Mouse (Mus musculus) limb, embryonic 12.5 days (tissue): ENCODE data around the gene Prkacb. TPM values are rescaled to one million over a fixed set of nuclear protein-coding genes. Genes with fewer than 3 reads are reported as not detected.
A peak's percentile ranks its signal among the peaks of the same experiment; 100 is the strongest.
"Not testable (repeated sequence)": the region's sequence is repeated elsewhere in the genome, so short reads cannot be mapped to it uniquely, and the experiment has no call there.

Experiments used
- ATAC-seq: fragments of 200-750 bp; cut with Nextera tagmentation; 2 replicates; pipeline ENCODE4 v1.8.0; 2017; ENCODE audit warnings: low read depth, moderate TSS enrichment; ENCODE audit not compliant: insufficient number of reproducible peaks, insufficient read depth, low FRiP score, low TSS enrichment
- H3K27ac ChIP-seq: fragments of 300-500 bp; sonication (generic); 2 replicates; pipeline ENCODE4 v1.5.1; 2016; ENCODE audit warnings: mild to moderate bottlenecking, moderate library complexity
- H3K27me3 ChIP-seq: fragments of 300-500 bp; sonication (generic); 2 replicates; pipeline ENCODE4 v1.6.1; 2016; ENCODE audit warnings: mild to moderate bottlenecking, moderate library complexity
- H3K36me3 ChIP-seq: fragments of 300-500 bp; sonication (generic); 2 replicates; pipeline ENCODE4 v1.6.1; 2016; ENCODE audit warnings: mild to moderate bottlenecking, moderate library complexity
- H3K4me1 ChIP-seq: fragments of 300-500 bp; sonication (generic); replicated peaks from 2 replicates; pipeline ENCODE4 v1.6.1; 2016
- H3K4me2 ChIP-seq: fragments of 300-500 bp; sonication (generic); 2 replicates; pipeline ENCODE4 v1.6.1; 2016; ENCODE audit warnings: mild to moderate bottlenecking, moderate library complexity
- H3K4me3 ChIP-seq: fragments of 300-500 bp; sonication (generic); replicated peaks from 2 replicates; pipeline ENCODE4 v1.5.1; 2016; ENCODE audit warnings: mild to moderate bottlenecking
- H3K9ac ChIP-seq: fragments of 300-500 bp; sonication (generic); replicated peaks from 2 replicates; pipeline ENCODE4 v1.6.1; 2016; ENCODE audit warnings: mild to moderate bottlenecking, moderate library complexity
- H3K9me3 ChIP-seq: fragments of 300-500 bp; sonication (generic); 2 replicates; pipeline ENCODE4 v1.6.1; 2016; ENCODE audit warnings: mild to moderate bottlenecking, moderate library complexity
- WGBS: fragments of 180-500 bp; shearing (Covaris S2); methylation state at CpG from one replicate; pipeline ENCODE4 v1.1.7; 2016; 5-methylcytosine and 5-hydroxymethylcytosine counted together
- polyA plus RNA-seq: library from polyadenylated mRNA; unstranded; fragments of >200 nt; fragmentation: Nextera tagmentation; extraction: Ambion mirVana; gene quantifications from 2 replicates; pipeline ENCODE4 v1.2.1, GENCODE M21; 2016

Gene Prkacb
- polyA plus RNA-seq, 1 experiment from 2014 or later, result 87.7 TPM

DNA sequence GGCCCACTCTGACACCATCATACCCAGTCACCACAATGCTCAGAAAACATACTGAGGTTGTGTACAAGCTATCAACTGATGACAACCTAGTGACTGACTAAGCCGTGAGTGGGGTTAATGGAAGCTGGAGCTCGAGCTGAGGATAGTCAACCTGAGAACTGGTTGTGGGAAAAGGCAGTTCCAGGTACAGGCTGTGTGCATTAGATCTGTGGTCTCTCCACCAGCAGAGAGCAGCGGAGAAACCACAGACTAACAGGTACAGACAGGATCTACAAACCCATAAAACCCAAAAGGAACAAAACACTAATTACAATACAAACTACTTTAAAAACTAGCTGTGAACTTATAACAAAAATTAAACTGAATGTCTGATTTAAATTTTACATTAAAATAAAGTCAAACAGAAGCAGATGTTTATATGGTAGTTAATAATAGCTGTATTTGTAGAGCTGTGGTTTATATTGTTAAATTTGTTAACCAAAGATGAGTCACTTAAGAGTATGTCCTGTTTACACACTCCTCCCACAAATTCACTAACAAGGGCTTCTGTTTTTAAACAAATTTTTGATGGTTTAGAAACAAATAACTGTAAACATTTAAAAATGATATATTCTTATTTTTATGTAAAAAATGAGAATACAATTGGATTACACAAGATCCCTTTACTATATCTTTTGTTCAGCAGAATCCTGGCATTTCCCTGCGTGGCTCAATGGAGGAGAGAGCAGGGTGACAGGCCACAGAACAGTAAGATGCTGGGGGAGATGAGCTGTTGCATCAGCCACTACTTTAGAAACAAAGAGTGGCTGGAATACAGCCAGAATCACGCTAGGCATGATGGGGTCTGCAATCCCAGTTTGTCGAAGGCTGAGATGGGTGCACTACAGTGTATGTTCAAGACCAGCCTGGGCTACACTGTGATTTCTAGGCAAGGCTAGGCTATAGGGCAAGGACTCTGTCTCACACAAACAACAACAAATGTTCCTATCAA, 54.5 kb downstream of the Prkacb start:
- WGBS, result 86% methylated on average over 6 of the region's 6 CpGs
- H3K27me3 ChIP-seq, result no peaks in the 10 kb centered on the region
- H3K4me1 ChIP-seq, result no peaks in the 10 kb centered on the region
- no peak overlapping the region for H3K9ac ChIP-seq
- H3K27ac ChIP-seq, result no peak overlapping the region
- no peak for ATAC-seq
- peaks cover 19% of the 10 kb centered on the region for H3K36me3 ChIP-seq
- no peak overlapping the region for H3K4me2 ChIP-seq
- H3K4me3 ChIP-seq, result no peak overlapping the region
- no peaks in the 10 kb centered on the region for H3K9me3 ChIP-seq

DNA sequence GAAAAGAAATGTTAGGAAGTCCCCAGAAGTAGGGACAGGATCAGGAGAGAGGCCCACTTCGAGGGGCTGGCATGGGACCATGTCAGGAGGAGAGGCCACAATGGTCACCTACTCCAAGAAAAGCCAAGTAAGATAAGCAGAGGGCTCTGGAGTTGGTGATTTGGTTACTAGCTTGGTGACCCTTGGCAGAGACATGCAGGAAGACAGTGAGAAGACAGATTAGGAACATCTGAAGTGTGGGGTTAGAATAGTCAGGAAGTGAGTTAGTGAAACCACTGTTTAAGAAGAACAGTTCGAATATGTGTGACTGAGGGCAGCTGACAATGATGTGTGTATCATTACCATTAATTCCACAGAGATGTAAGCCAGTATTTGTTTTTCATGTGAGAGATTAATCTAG, 58.5 kb downstream of the Prkacb start:
- Histone ChIP-seq H3K36me3 (peaks cover 49% of the 10 kb centered on the region), H3K4me3 (no peak overlapping the region), H3K27me3 (no peaks in the 10 kb centered on the region), H3K4me1 (no peaks in the 10 kb centered on the region), H3K9ac (no peak overlapping the region), H3K27ac (no peak overlapping the region), H3K4me2 (no peak overlapping the region), H3K9me3 (no peaks in the 10 kb centered on the region)
- ATAC-seq, result no peak
- WGBS, result 78% methylated on average over 2 of the region's 2 CpGs

DNA sequence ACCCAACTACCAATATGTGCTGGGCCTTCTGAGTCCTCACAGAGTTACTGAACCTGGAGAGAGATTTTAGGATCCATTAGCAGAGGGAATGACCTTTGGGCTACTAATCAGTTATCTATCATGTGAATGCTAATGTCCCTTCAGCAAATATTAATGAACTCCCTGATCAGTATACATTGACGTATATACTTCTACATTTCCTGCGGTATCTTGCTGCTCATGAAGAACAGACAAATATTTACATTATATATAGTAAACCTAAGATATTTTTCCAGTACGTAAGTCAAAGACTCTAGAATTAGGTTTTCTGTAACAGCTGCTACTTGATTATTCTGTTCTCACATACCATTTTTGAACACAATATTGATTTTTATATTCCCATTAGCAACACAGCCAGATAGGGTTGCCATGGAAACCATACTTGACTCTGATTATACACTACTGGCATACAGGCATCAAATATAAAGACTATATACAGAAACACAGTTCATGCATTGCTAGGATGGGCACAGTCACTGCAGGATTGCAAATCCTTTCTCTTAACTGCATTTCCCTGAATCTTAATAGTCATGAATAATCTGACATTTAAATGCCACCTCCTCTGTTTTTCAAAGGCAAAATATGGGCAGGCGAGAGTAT, 71.1 kb downstream of the Prkacb start:
- Histone ChIP-seq H3K4me1 (no peaks in the 10 kb centered on the region), H3K9me3 (no peaks in the 10 kb centered on the region), H3K4me2 (no peak overlapping the region), H3K27ac (no peak overlapping the region), H3K36me3 (peaks cover 79% of the 10 kb centered on the region), H3K4me3 (no peak overlapping the region), H3K9ac (no peak overlapping the region), H3K27me3 (no peaks in the 10 kb centered on the region)
- no peak for ATAC-seq
- 95% methylated on average over 4 of the region's 4 CpGs for WGBS

DNA sequence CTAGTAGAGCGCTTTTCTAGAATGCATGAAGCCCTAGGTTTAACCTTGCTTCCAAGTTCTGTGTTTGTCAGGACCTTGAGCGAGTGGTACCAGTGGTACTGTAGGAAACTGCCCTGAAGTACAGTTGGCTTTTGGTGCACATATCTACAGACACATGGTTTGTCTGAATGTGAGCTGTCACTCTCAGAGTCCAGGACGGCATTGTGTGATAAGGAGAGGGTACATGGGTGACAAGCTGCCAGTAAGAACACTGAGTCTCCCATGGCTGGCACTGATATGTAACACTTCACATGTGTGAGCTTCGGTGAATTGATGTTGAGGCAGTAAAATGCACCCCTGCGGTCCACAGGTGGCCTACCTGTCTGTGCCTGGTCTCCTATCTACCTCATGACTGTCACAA, 71.6 kb downstream of the Prkacb start:
- Histone ChIP-seq H3K4me3 (no peak overlapping the region), H3K9ac (no peak overlapping the region), H3K9me3 (no peaks in the 10 kb centered on the region), H3K27me3 (no peaks in the 10 kb centered on the region), H3K36me3 (peaks cover 78% of the 10 kb centered on the region), H3K4me1 (0 out of 2 replicates have a peak, but pooled peaks cover under 1% of the 10 kb centered on the region), H3K27ac (no peak overlapping the region), H3K4me2 (no peak overlapping the region)
- ATAC-seq, result no peak
- 91% methylated on average over 5 of the region's 5 CpGs for WGBS

DNA sequence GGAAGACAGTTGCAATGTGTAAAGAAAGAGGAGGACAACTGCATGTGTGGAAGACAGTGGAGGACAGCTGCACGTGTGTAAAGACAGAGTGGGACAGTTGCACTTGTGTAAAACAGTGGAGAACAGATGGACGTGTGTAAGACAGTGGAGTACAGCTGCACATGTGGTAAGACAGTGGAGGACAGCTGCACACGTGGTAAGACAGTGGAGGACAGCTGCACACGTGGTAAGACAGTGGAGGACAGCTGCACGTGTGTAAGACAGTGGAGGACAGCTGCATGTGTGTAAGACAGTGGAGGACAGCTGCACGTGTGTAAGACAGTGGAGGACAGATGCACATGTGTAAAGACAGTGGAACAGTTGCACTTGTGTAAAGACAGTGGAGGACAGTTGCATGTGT, 76.6 kb downstream of the Prkacb start:
- ATAC-seq, H3K4me1 ChIP-seq, H3K9me3 ChIP-seq, H3K27me3 ChIP-seq, H3K27ac ChIP-seq, H3K4me2 ChIP-seq, H3K9ac ChIP-seq, H3K4me3 ChIP-seq: not testable (repeated sequence)
- WGBS, result 88% methylated on average over 6 of the region's 6 CpGs
- peaks cover 69% of the 10 kb centered on the region for H3K36me3 ChIP-seq

DNA sequence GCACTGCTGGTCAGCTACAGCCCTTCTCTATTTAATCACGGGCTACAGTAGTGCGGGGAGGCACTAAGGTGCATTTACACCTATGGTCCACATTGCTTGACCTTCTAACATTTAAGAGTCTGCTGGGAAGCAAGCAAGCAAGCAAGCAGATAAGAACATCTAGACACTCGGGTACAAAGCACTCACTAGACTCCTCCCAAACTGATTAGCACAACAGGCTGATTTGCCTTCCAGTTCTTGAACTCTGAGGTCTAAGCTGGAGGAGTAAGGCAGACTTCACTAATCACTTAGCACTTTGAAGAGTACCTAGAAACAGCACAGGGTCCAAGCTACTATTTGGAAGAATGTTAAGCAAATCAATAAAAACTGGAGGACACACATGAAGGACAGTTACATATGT, 77.1 kb downstream of the Prkacb start:
- Histone ChIP-seq H3K9me3 (no peaks in the 10 kb centered on the region), H3K4me1 (peaks cover 8% of the 10 kb centered on the region; the same call in 1 of the 2 replicates), H3K4me2 (no peak overlapping the region), H3K9ac (no peak overlapping the region), H3K4me3 (no peak overlapping the region), H3K27ac (no peak overlapping the region), H3K27me3 (no peaks in the 10 kb centered on the region), H3K36me3 (peaks cover 68% of the 10 kb centered on the region)
- 74% methylated on average over 3 of the region's 3 CpGs for WGBS
- no peak for ATAC-seq

DNA sequence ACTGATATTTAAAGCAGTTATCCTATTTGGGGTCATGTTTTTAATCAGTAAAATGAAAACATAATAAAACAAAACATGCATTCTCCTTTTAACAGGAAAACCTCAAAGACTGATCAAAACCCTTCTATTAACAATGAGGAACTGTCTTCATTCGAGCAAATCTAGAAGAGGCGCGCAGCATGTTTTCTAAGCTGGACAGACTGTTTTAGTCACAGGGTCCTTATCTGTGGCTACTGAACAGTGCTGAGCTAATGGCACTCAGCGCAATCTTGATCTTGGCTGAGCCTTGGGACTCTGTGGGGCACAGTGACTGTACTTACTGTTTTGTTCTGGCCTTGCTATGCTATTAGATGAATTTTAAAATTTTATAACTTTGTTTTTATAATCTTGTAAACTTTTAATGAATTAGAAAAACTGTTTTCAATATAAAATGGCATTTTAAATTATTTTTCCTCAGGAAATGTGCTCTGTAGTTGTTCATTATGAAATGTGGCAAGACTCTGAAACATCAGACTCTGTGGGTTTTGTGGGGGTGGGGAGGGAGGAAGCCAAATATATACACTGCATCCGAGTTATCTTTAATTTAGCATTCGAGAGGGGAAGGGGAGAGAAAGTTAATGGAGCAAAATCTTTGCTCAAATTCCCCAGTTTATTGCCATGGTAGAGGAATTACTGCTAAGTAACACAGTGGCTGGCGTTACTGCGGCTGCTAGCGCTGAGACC, 77.7 kb downstream of the Prkacb start:
- ATAC-seq, result peak; percentile 78; the same call in 1 of the 2 replicates
- H3K9ac ChIP-seq, result no peak overlapping the region
- WGBS, result 70% methylated on average over 9 of the region's 9 CpGs
- H3K4me2 ChIP-seq, result no peak overlapping the region
- H3K36me3 ChIP-seq, result peaks cover 68% of the 10 kb centered on the region
- no peaks in the 10 kb centered on the region for H3K27me3 ChIP-seq
- no peak overlapping the region for H3K27ac ChIP-seq
- H3K4me3 ChIP-seq, result no peak overlapping the region
- no peaks in the 10 kb centered on the region for H3K9me3 ChIP-seq
- peaks cover 8% of the 10 kb centered on the region; the same call in 1 of the 2 replicates for H3K4me1 ChIP-seq

DNA sequence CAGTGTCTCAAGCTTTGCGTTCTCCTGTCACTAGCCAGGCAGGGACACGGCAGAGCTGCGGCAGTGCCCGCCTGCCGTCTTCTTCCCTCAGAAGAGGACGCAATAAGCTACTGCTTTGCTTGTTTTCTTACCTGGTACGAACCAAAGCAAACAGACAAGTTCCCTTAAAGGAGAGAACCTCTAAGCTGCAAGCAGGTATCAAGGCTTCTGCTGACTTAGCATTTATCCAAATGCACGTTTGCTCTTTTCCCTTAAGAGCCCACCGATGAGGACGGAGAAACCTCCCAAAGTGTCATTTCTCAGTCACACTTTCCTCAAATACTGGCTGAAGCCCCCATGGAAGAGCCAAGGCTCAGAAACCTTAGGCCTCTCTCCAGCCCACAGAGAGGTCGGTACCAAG, 81.3 kb downstream of the Prkacb start:
- Histone ChIP-seq H3K9me3 (peaks cover 1% of the 10 kb centered on the region; the same call in 1 of the 2 replicates), H3K27me3 (no peaks in the 10 kb centered on the region), H3K4me2 (no peak overlapping the region), H3K4me3 (no peak overlapping the region), H3K9ac (no peak overlapping the region), H3K4me1 (peaks cover 8% of the 10 kb centered on the region; the same call in 1 of the 2 replicates), H3K36me3 (peaks cover 71% of the 10 kb centered on the region), H3K27ac (no peak overlapping the region)
- 92% methylated on average over 11 of the region's 11 CpGs for WGBS
- no peak for ATAC-seq

DNA sequence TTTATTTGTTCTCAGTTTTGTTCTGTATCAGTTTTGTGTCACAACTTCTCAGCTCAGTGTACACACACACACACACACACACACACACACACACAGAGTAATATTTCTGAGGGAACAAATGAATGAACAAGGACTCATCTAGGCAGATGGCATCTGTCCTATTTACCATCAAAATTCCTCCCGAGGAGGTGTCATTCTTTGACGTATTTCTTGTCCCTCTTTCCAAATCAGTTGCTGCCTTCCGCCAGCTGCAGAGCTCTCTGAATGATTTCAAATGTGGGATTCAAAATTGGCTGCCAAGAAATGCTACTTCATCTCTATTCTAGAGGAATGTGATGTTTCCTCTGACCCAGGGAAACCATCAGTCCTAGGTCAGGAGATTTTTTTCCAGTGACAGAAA, 89.8 kb downstream of the Prkacb start:
- H3K27me3 ChIP-seq, result no peaks in the 10 kb centered on the region
- 82% methylated on average over 3 of the region's 3 CpGs for WGBS
- H3K27ac ChIP-seq, result no peak overlapping the region

DNA sequence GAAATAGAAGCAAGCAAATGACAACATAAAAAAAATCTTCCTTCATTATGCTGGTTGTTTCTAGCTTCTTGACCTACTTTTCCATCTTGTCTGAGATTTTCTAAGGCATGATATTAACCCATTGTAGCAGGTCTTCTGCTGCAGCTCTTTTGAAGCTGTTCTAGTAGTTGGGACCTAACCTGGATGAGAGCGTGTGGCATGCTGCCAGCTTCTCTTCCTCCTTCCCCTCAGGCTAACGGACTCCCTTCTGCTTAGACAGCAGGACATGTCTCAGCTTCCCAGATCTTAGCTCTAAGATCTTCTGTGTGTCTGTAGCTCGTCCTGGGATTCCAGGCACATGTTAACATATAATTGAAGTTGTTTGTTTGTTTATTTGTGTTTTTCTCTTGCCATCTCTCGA, 93.1 kb downstream of the Prkacb start:
- no peak for ATAC-seq
- Histone ChIP-seq H3K36me3 (0 out of 2 replicates have a peak, but pooled peaks cover 4% of the 10 kb centered on the region), H3K9me3 (no peaks in the 10 kb centered on the region), H3K27ac (no peak overlapping the region), H3K4me1 (no peaks in the 10 kb centered on the region), H3K4me3 (no peak overlapping the region), H3K4me2 (no peak overlapping the region), H3K9ac (no peak overlapping the region), H3K27me3 (no peaks in the 10 kb centered on the region)
- 76% methylated on average over 4 of the region's 4 CpGs for WGBS

More for the DNA sequence above, 89.8 kb downstream of the Prkacb start:
- Histone ChIP-seq H3K4me1 (no peaks in the 10 kb centered on the region), H3K9me3 (peaks cover 8% of the 10 kb centered on the region; the same call in 1 of the 2 replicates), H3K36me3 (peaks cover 31% of the 10 kb centered on the region), H3K9ac (no peak overlapping the region), H3K4me3 (no peak overlapping the region), H3K4me2 (no peak overlapping the region)
- no peak for ATAC-seq

DNA sequence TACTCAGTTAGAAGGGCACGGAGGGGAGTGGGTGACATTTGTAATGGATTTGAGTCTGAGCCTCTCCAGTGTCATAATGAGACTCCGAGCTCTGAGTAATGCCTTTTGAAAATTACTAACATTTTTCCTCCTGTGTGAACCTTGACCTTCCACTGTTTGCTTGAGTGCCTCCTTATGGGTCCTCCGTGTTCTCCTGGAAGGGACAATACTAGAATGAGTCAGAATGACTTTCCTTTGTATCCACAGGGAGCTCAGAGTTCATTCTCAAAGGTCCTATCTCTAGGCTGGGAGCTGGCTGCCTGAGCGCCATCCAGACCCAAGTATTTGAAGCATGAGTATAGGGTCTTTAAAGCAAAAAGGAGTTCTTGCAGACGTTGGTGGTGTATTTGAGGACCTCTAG, 94.5 kb downstream of the Prkacb start:
- ATAC-seq, result no peak
- H3K4me3 ChIP-seq, result no peak overlapping the region
- no peaks in the 10 kb centered on the region for H3K9me3 ChIP-seq
- no peak overlapping the region for H3K4me2 ChIP-seq
- H3K9ac ChIP-seq, result no peak overlapping the region
- no peak overlapping the region for H3K27ac ChIP-seq
- no peaks in the 10 kb centered on the region for H3K36me3 ChIP-seq
- no peaks in the 10 kb centered on the region for H3K4me1 ChIP-seq
- no peaks in the 10 kb centered on the region for H3K27me3 ChIP-seq
- 77% methylated on average over 5 of the region's 5 CpGs for WGBS
